Mouse (Mus musculus): ENCODE measurements around the gene Stk4. TPM values are rescaled to one million over a fixed set of nuclear protein-coding genes. Genes with fewer than 3 reads are reported as not detected.

Stk4 gene
- polyA plus RNA-seq, 1 experiment, result 13.6 TPM

DNA sequence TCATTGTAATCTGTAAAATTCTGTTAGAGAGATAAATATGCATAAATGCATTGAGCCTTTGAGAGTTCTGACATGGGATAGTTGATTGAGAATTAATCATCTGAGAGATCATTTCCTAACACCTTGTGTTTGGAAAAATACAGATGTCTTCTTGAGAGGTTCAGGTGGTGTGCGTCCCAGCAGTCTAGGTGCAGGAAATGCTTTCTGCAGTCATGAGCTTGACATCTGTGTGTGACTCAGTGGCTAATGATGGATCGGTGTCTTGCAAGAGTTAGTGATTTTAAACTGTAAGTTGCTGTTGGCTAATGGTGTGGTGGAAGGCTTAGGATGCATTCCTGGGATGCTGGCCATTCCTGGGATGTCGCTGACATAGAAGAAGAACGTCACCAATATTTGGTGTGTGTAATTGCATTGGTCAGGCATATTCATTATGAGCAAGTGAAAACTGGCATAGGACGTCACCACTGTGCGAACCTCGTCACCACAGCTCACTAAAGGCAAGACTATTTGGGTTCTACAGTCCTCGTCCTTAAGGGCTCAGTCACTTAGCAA, 6.8 kb downstream of the Stk4 start:
- 86% methylated on average over 8 of the region's 8 CpGs for WGBS
- DNase-seq (ENCODE audit: low read depth, low spot score), result no peak

DNA sequence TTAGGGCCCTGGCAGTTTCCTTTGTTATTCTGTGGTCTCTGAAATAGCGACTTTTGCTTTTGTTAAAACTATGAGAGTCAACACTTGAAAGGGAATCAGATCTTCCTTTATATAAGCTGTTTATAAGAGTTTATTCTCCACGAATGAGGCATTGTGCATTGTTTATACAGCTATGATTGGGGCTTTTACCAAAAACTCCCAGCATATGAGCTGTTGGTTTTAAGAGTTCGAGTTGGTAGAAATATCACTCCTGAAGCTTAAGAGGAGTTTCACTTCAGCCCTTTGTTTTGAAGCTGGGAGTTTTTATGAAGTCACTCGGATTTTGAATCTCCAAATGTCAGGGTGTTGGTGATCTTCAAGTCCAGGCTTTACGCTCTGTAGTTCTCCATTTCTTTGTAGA, 7.8 kb downstream of the Stk4 start:
- DNase-seq (ENCODE audit: low read depth, low spot score), result no peak
- WGBS, result 56% methylated on average over 5 of the region's 5 CpGs

DNA sequence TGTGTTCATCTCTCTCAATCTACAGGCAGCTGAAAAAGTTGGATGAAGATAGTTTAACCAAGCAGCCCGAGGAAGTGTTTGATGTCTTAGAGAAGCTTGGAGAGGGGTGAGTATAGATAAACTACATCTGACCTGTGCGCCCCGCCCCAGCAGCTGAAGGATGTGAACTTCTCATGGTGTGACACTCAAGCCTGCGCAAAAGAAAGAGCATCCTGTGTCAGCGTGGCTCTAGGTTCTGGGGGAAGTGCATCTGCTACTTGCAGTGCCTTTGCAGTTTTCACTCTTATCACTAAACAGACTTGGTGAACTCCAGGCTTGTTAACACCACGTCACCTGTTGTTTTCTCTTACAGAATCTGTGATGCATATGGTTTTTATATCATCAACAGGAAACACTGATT, 9.4 kb downstream of the Stk4 start:
- DNase-seq (ENCODE audit: low read depth, low spot score), result no peak
- 80% methylated on average over 6 of the region's 6 CpGs for WGBS

DNA sequence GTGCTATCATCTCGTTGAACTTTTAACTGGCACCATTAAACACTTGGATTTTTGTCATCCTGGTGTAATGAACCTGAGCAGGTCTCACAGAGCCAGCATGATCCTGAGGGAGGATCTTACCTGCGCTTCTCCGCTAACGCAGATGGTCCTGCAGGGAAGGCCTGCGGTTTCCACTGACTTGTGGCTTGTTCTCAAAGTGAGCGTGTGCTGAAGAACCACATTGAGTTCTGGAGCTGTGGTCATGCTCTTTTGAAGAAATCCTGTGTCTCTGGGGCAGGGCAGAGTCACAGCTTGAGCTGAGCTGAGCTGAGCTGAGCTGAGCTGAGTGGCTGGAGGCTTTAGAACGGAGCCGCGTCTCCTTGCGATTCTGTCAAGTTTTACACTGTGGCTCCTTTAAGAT, 11.5 kb downstream of the Stk4 start:
- DNase-seq (ENCODE audit: low read depth, low spot score), result no peak
- 93% methylated on average over 10 of the region's 10 CpGs for WGBS

DNA sequence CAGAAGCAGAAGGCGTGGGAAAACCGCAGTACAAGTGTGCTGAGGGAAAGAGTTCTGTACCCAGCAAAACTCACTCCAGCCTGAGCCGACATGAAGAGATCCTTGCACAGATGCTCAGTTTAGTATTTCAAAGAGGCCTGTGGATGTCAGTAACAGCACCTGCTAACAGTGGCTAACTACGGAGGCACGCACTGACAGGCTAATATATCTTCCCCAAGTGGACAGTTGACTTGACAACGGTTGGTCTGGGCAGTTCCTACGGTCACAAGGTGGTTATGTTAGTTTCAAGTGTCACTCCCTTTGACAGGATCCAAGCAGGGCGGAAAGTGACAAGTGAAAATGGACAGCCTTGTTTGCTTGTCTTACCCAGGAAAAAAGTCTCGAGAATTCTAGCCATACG, 12.1 kb downstream of the Stk4 start:
- WGBS, result 88% methylated on average over 10 of the region's 10 CpGs
- DNase-seq (ENCODE audit: low read depth, low spot score), result no peak

DNA sequence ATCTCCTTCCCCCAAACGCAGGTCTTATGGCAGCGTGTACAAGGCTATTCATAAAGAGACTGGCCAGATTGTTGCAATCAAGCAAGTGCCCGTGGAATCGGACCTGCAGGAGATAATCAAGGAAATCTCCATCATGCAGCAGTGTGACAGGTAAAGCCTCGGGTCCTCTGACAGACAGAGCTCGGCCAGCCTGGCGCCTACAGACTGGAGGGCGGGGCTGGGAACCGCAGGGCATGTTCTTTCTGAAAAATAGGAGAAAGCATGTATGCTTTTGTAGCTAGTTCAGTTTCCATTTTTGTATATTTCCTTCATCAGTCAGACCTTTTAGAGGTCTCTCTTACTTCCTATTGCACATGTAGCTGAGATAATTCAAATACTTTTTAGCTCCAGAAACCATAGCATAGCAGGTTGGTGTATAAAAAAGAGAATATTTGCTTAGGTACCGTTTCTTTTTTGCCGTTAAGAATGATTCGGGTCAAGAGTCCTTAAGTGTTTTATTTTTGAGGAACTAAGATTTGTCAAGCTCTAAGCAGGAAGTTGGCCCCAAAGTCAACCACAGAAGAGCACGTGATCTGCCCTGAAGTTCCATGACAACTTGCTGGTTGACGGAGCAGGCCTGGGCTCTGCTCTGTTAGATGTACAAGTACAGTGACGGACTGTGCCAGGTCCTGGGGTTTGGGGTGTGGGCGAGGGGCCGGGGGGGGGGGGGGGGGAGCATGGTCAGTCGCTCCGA, 13.7 kb downstream of the Stk4 start:
- WGBS, result 72% methylated on average over 19 of the region's 19 CpGs
- no peak for DNase-seq (ENCODE audit: low read depth, low spot score)

DNA sequence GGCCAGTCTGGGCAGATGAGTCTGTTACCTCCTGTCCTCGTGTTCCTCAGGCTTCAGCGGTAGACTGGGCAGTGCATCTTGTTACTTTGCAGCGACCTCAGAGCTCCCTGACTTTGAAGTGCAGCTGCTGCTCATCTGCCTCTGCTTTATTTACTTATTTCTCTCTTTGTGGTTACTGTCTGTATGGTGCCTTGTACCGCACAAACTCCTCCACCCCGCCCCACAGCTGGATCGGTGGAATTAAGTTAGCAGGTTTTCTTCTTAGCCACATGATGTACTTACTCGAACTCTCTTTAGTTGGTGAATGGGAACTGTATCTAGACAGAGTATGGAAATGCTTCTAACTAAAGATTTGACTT, 14.2 kb downstream of the Stk4 start:
- DNase-seq (ENCODE audit: low read depth, low spot score), result no peak
- 77% methylated on average over 7 of the region's 7 CpGs for WGBS

DNA sequence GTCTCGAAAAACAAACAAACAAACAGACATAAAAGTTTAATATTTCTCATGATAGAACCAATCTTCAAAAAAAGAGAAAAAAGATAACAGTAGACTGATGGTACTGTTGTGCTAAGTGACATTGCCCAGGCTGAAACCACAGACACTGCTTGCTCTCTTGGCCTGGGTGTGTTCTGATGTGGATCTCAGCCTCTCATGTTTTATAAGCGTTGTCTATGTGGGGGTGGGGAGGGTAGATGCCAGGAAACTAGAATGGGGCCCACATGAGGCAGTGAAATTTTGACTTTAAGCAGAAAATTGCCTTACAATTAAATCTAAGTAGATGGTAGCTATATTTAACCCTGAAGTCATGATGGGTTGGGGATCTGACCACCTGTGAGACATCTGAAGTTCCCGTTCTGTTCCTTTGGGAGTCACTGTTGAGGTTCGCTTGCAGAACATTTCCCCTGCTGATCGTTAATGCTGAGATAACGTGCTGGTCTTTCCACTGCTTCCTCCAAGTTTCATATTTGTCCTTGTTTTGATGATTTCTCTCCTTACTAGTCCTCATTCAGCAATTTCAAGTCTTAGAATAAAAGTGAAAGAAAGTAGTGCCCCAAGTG, 17.4 kb downstream of the Stk4 start:
- DNase-seq (ENCODE audit: low read depth, low spot score), result no peak
- WGBS, result 90% methylated on average over 6 of the region's 6 CpGs

DNA sequence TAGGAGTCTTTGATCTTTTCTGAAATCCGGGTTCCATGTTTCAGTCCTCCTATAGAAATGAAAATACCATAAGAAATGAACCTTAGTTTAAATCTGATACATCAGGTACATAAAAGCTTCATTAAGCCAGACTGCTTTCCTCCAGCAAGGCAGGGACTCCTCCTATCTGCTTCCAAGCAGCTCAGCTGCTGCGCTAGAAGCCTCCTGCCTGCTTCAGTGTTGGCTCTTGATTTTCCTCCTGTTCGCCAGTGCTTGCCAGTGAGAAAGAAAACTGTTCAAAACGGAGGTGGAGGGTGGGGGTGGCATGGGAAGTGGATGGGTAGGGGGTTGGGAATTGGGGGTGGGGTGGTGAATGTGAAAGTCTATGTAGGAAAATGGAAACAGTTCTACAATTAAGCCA, 19.4 kb downstream of the Stk4 start:
- WGBS, result 88% methylated on average over 4 of the region's 4 CpGs
- no peak for DNase-seq (ENCODE audit: low read depth, low spot score)

DNA sequence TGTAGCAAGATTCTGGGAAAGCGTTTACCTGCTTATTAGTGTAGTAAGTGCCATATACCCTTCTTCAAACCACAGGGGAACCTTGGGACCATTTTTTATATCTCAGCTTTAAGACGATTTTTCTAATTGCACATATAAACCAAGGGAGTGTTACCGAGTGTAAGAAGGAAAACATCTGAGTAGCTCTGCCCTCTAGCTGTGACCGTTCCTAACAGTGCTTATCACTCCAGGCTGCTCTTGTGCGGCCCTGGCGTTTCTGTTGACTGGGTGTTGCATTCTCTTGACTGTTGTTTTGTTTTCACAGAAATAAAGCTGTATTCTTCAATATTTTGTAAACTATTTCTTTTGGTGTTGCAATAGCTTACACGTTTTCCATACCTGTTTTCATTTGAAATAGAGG, 24.0 kb downstream of the Stk4 start:
- WGBS, result 66% methylated on average over 7 of the region's 7 CpGs
- DNase-seq (ENCODE audit: low read depth, low spot score), result no peak

DNA sequence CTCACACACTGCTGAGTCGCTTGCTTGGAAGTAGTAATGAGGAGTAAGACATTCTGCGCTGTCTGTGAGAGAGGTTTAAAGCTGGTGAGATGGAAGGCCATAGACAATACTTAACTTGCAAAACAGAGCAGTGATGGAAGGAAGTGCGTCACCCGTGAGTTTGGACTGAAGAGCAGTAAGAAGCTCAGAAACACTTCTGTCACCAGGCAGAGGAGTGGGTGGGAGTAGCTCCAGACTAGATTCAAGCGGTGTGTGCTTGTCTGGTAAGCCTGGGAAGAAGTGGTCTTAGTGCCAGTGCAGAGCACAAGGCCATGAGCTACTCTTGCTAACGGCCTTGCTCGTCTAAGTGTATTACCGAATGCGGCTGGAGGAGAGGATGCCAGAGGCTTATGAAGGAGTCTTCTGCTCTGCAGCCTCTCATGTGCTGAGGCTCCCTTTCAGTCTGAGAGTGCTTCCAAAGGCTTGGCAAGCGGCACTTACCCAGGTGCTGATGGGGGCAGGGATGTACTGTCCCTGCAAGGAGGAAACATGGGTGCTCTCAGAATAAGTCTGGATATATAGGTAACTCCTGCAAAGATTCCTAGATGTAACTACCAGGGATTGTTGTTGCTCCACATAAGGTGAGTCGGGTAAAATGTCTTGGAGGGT, 28.6 kb downstream of the Stk4 start:
- 92% methylated on average over 11 of the region's 11 CpGs for WGBS

DNA sequence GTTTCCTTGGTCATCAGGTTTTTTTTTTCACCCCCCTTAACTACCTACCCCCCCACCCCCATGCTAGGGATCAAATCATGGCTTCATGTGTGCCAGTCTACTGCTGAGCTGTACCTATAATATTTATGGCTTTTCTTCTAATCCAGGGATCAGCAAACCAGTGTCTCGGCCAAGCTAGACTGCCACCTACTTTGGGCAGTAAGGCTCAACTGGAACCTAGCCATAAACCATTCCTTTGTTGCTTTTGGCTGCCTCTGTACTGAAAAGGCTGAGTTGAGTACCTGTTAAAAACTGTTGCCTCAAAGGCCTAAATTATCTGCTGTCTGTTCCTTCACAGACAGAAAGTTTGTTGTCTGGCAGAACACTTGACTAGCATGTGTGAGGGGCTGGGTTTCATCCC, 31.8 kb downstream of the Stk4 start:
- 55% methylated on average over 1 of the region's 1 CpGs for WGBS
- no peak for DNase-seq (ENCODE audit: low read depth, low spot score)

More for the DNA sequence above, 28.6 kb downstream of the Stk4 start:
- no peak for DNase-seq (ENCODE audit: low read depth, low spot score)

DNA sequence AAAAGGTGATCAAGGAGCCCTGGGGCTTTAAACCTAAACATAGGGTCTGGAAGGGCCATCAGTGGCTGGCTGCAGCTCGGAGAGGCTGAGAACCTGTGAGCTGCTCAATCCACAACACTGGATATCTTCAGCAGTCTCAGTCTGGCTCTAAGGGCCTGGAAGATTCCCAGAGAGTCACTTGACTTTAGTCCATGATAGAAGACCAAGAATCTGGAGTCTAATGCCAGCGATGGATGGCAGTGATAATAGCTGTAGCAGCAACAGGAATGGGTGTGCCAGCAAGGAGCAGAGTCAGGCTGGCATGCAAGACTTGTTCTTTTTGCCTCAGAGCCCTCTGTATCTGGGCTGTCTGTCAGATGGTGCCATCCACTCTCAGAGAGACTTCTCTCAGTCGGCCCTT, 32.2 kb downstream of the Stk4 start:
- no peak for DNase-seq (ENCODE audit: low read depth, low spot score)
- 80% methylated on average over 3 of the region's 3 CpGs for WGBS

DNA sequence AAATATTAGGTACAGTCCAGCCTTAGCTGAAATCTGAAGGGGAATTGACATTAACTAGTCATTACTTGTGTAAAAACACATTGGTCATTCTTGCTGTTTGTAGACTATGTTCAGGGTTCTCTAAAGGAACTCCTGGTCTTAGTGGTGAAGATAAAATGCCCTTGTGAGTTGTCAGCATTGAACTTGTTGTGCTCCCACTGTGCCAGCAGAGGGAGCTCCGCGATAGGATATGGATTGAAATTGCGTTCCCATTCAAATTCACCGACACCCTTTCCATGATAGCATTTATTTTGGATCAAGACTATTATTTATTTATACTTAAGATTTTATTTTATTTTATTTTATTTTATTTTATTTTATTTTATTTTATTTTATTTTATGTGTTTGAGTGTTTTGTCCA, 33.4 kb downstream of the Stk4 start:
- DNase-seq (ENCODE audit: low read depth, low spot score), result peak; percentile 29
- 23% methylated on average over 4 of the region's 4 CpGs for WGBS

DNA sequence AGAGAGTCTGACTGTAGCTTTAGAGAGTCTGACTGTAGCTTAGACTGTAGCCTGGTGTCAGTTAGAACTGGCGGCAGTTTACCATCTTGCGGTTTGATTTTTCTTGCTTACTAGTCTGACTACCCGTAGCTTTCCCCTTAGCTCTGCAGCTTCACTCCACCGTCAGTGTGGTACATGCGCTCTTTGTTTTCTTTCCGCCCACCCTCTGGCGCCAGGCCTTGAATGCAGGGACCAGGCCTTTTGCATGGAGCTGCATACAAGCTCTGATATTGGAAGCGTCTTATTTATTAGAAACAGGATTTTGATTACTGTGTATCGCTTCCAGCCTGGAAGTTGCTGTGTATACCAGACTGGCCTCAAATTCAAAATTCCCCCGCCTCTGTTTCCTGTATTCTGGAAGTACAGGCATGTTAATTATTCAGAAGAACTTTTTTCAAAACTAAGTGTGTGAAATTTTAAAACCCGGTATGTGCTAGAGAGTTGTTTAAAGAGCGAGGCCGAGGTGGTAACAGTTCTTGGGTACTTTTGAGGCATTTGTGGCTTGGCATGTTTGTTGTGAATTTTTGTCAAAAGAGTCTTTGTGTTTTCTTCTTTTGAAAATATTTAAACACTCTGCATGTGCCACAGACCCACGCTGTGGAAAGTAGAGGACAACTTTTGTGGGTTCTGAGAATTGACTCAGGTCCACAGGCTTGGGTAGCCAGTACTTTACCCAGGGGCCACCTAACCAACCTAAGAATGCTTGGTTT, 36.3 kb downstream of the Stk4 start:
- 84% methylated on average over 14 of the region's 14 CpGs for WGBS
- DNase-seq (ENCODE audit: low read depth, low spot score), result no peak

DNA sequence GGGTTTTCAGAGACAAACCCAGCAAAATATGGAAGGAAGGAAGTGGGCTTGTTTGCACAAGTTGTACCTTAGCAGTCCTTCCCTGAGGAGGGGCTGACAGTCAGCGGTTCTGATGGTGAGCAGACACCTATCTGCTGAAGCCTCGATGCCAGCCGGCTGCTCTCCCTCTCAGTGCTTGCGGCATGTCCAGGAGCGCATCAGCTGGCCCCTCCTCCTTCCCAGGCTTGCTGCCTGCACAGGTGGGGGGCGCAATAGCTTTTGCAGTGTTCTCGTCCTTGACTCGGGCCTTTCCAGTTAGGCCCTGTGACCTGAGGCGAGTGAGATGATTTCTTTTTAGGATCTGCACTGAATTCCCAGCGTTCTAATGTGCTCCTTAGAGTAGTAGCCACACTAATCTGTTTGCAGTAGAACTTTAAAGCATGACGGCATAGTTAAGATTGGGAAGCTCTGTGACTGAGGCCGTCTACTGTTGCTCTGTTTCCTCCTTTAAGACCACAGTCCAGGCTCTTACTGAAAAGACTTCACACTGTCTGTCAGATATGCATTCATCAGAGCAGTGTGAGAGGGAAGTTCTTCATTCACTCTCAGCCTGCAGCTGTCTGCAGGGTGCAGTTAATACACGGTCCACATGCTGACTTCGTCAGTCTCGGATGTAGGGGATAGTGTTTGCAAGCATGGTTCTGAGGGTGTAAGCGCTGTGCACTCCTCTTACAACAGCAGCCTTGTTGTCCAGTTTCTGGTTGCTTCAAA, 37.2 kb downstream of the Stk4 start:
- WGBS, result 78% methylated on average over 16 of the region's 16 CpGs
- DNase-seq (ENCODE audit: low read depth, low spot score), result no peak

DNA sequence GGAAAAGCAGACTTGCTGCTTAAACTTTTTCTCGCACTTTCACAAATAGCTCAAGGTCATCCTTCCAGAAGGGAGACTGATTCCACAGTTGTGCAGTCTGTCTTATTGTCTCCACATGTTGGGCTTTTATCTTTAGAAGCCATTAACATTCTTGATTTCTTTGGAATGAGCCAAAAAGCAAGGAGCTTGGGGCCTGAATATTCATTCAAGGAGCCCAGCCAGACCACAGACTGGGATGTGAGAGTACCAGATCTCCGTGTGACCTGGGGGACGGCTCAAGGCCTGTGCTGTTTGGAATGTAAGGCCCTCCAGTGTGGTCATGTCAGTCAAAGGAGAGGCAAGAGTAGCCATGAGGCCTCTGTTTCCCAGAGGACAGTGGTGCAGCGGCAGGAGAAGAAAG, 38.4 kb downstream of the Stk4 start:
- no peak for DNase-seq (ENCODE audit: low read depth, low spot score)
- 76% methylated on average over 4 of the region's 4 CpGs for WGBS

DNA sequence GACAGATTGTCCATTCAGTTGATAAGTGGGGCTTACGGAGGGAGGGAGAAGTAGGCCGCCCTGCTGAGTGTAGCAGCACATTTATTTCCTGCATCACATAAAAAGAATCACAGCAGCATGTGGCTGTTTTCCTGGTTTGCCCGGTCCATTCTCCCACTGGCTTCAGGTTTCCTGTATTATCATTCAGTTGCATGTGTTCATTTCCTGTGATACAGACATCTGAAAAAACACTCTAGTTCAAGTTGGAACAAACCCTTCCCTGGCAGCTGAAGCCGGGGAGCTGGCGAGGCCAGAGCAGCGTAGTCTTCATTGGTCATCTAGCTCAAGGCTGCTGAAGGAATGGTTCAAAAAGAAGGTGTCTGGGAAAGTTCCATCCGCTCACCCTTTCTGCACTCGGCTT, 41.4 kb downstream of the Stk4 start:
- no peak for DNase-seq (ENCODE audit: low read depth, low spot score)
- WGBS, result 79% methylated on average over 8 of the region's 8 CpGs

DNA sequence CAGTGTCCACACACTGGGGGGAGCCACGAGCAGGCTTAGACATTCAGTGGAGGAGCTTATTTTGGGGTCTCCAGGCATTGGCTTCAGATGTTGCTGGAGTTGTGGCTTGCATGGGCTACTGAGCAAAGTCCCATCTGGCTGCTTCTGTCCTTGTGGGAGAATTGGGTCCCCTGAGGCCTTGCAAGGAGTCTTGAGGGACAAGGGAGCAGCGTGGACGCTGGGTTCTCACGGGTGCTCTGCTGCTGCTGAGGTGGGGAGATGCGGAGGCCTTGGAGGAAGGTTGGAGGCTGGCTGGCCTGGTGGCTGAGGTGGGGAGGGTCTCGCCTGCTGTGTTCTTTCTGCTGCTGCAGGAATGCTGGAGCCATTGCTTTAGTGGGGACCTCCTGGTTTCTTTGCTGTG, 43.9 kb downstream of the Stk4 start:
- no peak for DNase-seq (ENCODE audit: low read depth, low spot score)
- WGBS, result 96% methylated on average over 6 of the region's 6 CpGs

DNA sequence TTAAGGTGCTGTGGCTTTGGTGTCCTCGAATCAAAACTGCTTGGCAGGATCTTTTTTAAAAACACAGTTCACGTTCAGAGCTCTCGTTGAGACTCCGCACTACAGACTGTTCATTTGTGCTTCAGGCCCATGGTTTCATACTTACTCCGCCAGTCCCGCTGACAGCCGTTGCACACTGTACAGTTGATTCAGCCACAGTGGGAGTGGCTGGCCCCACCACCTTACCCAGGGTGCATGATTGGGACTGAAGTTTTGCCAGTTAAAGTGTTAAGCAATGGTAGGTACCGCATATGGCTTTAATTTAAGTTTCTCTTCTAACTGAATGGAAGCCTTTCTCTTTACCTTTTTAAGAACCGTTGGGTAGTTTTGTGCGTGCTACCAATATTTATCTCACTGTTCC, 45.4 kb downstream of the Stk4 start:
- 86% methylated on average over 10 of the region's 10 CpGs for WGBS
- no peak for DNase-seq (ENCODE audit: low read depth, low spot score)

All from large intestine, adult 2 months (tissue).